Comparison of ENCODE assay signal across 10 mouse cellular contexts in the genomic region with DNA sequence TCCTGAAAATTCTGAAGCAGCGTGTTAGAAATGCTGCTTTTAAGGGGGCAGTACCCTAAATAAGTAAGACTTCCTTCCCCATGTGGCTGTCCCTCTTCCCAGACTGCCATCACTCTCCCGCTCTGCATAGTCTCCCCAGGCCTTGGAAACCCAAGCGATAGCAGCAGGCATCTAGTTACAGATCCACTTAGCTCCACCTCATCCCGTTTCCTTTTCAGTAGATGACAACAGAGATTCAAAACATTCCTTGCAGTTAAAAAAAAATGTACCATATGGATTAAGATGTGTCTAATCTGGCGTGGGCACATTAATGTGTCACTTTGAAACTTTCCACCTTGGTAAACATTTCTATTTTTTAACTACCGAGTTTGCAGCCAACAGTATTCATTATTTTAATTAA.
"Had no signal": no experiment of that assay in that cellular context is flagged by ENCODE, and none has a peak within 500 bp of the region (broad histone marks: within the 10 kb centered on the region; RNA-seq: fewer than 3 reads in every experiment).

No protein-coding gene starts in this region.

- H3K36me3 ChIP-seq: limb, embryonic 10.5 days; liver, embryonic 12.5 days; lung, embryonic 15.5 days; midbrain, embryonic 12.5 days; stomach, embryonic 15.5 days had no signal

- DNase-seq: kidney, postnatal 25 days; lung, postnatal 14 days; right cerebral cortex, postnatal 14 days; thymus, postnatal 36 days had no signal

- H3K4me2 ChIP-seq: liver, embryonic 12.5 days; lung, embryonic 15.5 days; midbrain, embryonic 12.5 days; stomach, embryonic 15.5 days had no signal

- H3K9me3 ChIP-seq: limb, embryonic 10.5 days; liver, embryonic 12.5 days; lung, embryonic 15.5 days; midbrain, embryonic 12.5 days; stomach, embryonic 15.5 days had no signal

- H3K4me3 ChIP-seq: left cerebral cortex, adult 2 months; limb, embryonic 10.5 days; liver, embryonic 12.5 days; lung, embryonic 15.5 days; midbrain, embryonic 12.5 days; stomach, embryonic 15.5 days had no signal

- H3K27ac ChIP-seq: left cerebral cortex, adult 2 months; limb, embryonic 10.5 days; liver, embryonic 12.5 days; lung, embryonic 15.5 days; midbrain, embryonic 12.5 days; stomach, embryonic 15.5 days had no signal

- ATAC-seq: liver, embryonic 12.5 days had no signal

- H3K4me1 ChIP-seq: limb, embryonic 10.5 days; lung, embryonic 15.5 days; stomach, embryonic 15.5 days had no signal

- H3K9ac ChIP-seq: liver, embryonic 12.5 days; lung, embryonic 15.5 days; midbrain, embryonic 12.5 days; stomach, embryonic 15.5 days had no signal

- H3K27me3 ChIP-seq: liver, embryonic 12.5 days; lung, embryonic 15.5 days; midbrain, embryonic 12.5 days; stomach, embryonic 15.5 days had no signal
